Mouse (Mus musculus) CD8-positive naive resting alpha-beta T cell, adult 2 months (primary cell): ENCODE data around the gene Adgrv1.
"Not testable (repeated sequence)": the region's sequence is repeated elsewhere in the genome, so short reads cannot be mapped to it uniquely, and the experiment has no call there.

Experiments used
- DNase-seq, 2 experiments: peaks; one replicate each; pipeline ENCODE4 v3.0.0; 2022; ENCODE audit warnings: low read depth in 2 of 2, low spot score in 2 of 2

The Adgrv1 gene

DNA sequence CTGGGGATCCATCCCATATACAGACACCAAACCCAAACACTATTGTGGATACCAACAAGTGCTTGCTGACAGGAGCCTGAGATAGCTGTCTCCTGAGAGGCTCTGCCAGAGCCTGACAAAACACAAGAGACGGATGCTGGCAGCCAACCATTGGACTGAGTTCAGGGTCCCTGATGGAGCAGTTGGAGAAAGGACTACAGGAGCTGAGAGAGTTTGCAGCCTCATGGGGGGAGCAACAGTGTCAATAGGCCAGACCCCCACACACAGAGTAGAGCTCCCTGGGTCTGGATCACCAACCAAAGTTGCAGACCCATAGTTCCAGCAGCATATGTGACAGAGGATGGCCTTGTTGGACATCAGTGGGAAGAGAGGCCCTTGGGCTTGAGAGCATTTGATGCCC is 5.1 kb downstream of the Adgrv1 start:
- not testable (repeated sequence) for DNase-seq

DNA sequence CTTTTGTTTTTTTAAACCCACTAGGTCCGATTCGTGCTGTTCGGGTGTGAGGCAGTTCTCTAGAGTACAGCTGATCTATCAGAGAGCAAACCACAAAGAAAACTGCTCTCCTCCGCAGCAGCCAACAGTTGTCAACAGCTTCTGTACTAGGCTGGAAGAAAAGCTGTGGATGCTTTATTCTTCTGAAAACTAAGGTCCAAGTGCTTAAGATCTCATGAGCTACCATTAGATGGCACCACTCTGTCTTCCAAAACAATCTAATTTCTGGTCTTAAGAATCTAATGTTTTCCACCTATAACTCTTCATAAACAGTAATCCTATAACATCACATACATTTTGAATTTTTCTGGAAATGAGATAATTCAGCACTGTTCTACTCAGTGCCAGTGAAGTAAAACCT is 22.6 kb downstream of the Adgrv1 start:
- DNase-seq: no peak

DNA sequence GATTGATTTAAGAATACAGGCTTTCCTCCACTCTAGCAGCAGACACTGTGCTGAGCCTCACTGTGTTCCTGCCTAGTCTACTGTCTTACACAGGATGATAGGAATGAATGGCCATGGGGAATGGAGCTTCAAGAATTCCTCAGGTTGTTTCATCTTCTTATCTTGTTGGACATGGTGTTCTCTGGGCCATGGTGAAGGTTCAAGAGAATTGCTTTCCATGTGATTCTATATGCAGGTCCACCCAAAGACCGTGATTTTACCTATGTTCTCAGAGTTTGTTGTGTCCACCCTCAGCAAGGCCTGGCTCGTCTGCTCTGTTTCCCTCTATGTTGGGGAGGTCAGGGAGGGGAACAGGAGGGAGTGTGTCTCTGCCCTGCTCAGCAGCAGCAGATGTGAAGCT is 26.0 kb downstream of the Adgrv1 start:
- DNase-seq: no peak

DNA sequence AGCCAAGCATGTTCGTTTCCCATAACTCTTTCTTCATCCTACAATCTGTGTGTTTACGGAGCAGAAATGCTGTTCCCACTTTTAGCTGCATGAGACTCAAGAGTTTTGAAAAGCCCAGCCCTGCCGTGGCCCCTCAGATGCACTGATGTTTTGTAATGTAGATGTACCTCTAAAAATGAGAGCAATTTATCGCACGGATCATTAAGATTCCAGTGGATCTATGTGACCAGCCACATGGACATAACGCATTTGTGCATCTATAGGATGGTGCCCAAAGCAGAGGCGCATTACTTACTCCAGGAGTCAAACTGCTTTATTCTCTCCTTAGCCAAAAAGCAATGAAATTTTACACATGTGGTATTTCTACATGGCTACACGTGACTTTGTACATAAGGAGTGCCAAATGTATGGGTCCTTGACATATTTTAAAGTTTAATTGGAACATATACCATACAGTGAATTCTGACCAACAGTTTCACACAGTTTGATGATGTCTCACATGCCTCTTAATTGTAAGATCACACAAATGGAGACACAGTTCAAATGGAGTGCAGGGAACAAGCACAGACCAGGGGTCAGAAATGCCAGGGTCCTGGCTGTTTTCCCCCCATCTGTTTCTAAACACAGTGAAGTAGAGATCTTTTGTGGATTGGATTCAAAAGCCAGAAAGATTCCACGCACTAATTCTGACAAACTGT is 35.9 kb downstream of the Adgrv1 start:
- DNase-seq: no peak

DNA sequence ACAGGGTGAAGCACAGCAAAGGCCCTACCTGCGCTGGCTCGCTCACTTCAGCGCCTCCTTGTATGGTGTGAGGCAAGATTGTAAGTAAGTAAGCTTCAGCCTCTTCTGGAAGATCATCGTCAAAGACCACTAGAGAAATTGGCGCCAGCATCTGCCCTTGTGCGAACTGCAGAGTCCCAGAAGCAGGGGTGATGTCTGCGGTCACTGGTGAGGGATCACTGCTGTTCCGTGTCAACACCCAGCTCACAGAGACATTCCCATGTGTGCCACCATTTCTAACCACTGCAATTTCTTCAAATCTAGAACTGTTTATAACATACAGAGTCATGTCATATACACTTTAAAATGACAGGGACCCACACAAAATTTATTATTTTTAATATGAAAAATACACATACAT is 54.3 kb downstream of the Adgrv1 start:
- DNase-seq: no peak

DNA sequence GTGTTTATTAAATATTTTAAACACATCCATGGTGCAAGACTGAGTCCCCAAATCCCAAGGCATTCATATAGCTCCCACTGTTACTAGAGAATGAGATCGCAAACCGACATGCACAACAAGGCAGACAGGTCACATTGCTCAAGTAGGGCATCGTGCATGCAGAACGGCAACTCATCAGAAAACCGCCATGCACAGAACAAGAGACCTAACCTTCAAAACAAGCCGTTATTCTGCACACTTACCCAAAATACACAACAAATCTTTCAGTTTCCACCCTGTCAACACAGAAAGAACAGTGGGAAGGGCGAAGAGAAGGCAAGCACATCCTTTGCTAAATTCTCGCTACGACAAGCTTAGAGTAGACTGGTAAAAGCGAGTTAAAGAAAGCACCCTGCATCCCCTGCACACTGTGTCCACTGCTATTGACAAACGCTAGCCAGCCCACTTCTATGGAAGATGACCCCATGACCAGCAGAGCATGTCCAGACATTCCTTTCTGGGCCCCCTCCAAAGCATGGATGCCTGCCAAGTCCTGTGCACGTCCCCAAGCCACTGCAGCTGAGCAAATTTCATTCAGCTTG is 62.6 kb downstream of the Adgrv1 start:
- DNase-seq: no peak

DNA sequence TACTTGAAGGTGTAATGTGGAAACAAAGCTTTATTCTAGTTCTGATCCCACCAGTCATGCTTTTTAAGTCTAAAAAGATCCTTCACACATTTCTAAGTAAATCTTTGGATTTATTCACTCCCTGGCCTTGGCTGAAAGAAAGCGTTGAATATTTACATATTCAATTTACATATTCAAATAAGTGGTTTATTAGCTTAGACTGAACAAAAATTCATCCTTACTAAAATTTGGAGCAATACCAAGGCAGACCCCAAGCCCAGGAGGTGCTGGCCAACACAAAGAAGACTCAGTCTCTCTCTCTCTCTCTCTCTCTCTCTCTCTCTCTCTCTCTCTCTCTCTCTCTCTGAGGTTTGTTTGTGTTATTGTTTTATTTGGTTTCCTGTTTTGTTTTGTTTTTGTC is 82.9 kb downstream of the Adgrv1 start:
- no peak for DNase-seq

DNA sequence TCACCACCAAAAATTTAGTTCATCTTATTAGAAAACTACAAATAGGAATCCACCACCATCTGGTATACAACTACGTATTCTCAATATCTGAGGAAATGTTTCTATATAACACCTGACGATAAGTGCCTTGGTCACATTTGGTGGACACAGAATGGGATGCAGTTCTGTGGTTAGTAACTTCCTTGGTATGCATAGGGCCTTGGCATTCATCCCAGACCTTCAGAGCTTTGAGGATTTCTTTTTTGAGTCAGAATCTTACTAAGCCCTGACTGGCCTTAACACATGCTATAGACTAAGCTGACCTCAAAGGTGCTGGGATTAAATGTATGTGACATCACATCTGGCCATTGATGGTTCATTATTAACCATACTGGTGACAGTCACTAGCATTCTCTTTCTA is 98.0 kb downstream of the Adgrv1 start:
- no peak for DNase-seq

DNA sequence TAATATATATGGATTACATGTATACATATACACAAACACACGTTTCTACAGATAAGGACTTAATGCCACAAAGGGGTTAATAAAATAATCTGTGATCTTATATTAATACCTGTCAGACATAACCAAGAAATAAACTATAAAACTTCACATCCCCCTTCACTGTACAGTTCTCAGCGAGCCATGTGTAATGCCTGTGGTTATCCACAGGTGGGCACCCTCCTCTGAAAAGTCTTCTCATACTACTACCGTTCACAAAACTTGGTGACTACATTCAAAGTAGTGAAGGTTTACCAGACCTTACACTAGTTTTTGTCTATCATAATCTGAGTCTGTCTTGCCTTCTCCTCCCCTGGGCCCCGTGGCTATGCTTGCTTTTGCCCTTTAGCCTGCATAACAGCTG is 106.3 kb downstream of the Adgrv1 start:
- DNase-seq: no peak

DNA sequence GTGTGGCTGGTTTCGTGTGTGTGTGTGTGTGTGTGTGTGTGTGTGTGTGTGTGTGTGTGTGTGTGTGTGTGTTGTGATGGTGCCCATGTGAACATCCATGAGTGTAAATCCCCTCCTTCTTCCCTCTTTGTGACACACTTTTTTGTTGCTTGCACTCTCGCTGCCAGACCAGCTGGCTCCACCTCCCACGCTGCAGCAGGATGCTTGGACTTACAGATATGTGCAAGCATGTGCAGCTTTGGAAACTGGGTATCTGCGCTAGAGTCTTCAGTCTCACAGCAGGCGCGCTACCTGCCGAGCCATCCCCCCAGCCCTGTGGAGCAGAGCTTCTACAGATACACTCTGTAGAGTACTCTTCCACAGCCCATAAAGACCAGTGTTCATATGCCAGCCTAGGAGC is 122.8 kb downstream of the Adgrv1 start:
- DNase-seq: no peak

DNA sequence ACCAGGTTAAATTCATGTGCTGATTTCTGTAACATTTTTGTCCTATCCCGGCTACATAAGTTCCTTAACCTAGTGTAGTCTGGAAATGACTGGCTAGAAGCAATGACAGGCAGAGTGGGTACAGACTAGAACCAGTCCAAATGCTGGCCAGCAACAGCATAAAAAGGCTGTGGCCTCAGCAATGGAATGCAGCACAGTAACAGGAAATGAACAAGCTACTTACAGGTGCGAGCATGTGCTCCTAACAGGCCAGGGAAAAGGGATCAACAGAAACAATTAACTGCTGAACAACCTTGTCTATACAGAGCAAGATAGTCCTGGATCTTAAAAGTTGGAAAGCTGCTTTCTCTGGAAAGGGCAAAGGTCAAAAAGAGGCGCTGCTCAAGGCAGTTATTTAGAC is 135.9 kb downstream of the Adgrv1 start:
- DNase-seq: no peak

DNA sequence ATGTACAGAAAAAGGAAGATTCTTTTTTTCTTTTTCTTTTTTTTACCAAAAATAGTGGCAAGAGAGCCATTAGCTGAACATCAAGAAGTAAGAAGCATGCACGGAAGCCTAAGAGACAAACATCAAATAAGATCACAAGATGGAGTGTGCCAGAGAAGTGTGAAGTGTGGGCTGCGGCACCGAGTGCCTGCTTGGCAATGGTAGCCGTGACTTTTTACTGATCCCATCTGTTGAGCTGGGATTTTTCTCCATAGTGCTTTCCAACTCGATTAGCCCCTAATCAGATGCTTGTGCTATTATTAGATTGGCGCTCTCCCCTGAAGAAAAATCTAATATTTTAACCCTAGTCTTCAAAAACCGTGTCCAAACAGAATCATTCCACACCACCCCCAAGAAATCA is 141.0 kb downstream of the Adgrv1 start:
- DNase-seq: no peak

DNA sequence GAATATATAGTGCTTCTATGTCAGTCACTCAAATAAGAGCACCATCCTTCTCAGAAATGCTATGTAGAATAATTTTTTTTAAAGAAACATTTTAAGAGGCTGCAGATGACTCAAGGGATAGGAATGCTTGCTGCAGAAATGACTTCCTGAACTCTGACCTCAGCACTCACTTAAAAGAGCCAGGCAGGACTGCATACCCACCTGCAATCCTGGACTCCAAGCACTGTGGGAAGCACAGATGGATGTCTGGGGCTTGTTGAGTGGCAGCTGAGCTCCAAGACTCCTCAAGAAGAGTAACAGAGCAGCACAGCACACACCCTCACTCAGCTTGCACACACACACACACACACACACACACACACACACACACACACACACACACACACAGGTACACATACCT is 146.0 kb downstream of the Adgrv1 start:
- DNase-seq: no peak

DNA sequence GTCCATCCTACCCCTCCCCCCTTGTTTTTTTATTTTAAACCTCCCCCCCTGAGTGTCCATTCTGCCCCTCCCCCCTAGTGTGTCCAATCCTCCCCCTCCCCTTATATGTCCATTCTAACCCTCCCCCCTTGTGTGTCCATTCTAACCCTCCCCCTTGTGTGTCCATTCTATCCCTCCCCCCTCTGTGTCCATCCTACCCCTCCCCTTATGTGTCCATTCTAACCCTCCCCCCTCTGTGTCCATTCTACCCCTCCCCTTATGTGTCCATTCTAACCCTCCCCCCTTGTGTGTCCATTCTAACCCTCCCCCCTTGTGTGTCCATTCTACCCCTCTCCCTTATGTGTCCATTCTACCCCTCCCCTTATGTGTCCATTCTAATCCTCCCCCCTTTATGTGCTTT is 159.2 kb downstream of the Adgrv1 start:
- no peak for DNase-seq

DNA sequence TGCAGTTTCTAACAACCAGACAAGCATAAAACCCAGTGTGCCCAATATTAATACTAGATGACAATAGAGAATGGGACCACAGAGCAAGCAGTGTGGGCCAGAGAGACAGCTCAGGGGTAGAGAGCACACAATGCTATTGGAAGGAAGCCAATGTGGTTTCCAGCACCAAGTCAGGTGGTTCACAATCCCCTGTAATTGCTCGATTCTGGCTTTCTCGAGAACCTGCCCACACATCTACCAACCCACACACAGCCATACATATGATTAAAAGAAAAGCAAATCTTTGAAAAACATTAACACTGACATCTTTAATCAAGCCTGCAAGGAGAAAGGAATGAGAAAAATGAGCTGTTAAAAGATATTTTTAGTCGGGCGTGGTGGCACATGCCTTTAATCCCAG is 166.3 kb downstream of the Adgrv1 start:
- DNase-seq: no peak

DNA sequence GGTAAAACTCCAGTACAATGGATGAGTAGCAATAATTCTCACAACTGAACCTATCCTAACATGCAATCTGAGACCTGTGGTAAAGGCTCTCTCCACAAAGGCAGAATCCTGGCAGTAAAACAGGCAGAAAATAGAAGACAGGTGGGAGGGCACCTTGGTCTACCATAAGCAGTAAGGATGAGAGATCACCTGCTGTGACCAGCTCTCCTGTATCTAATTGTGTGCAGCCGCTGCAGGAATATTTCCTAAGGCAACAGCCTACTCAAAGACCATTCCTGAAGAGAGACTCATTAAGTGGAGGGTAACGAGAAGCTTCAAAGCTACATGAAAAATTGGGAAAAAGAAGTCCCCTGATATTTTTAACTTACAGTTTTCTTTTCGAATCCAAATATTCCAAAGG is 167.2 kb downstream of the Adgrv1 start:
- no peak for DNase-seq

DNA sequence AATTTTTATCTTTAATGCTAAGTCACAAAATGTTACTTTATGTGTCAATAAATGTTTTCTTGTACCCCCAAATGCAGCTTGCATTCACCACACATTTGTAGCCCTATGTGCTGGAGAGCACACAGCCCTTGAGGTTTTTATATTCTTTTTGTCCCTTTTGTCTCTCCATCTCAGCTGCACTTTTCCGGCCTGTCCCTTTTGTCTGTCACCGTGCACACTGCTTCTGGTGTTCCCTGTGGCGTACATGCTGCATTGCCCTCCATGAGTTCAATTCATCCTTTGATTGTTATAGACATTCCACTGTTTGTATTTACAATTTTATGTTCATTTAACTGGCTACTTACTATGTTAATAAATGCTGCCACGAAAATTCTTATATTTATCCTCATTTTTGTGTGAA is 183.3 kb downstream of the Adgrv1 start:
- no peak for DNase-seq

DNA sequence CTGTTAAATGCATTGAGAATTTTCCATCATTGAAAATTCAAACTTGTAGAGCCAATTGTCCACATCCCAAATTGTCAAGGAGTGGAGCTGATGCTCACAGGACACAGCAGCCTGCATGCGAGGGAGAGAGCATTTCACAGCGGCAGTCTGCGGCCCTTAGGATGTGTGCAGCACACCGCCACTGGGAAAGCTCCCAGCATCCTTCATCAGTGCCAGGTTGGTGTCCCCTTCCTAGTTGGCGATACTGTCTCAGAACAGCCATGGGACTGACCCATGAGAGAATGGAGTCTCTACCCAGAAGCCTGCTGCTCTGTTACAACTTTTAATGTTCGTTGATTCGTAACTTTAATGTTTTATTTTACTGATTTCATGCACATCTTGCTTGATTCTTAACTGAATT is 183.8 kb downstream of the Adgrv1 start:
- no peak for DNase-seq

DNA sequence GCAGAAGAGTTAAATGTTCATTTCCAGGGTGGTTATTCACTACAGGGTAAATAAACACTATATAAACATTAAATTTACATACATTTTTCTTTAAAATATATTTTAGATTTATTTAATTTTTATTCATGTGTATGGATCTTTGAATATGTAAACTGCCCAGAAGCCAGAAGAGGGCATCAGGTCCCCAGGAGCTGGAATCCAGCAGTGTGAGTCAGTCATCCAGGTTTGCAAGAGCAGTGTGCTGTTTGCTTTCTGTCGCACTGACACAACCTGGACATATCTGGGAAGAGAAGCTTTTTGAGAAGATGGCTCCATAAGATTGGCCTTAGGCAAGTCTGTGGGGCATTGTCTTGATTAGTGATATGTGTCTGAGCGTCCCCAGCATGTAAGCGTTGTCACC is 191.5 kb downstream of the Adgrv1 start:
- DNase-seq: no peak

DNA sequence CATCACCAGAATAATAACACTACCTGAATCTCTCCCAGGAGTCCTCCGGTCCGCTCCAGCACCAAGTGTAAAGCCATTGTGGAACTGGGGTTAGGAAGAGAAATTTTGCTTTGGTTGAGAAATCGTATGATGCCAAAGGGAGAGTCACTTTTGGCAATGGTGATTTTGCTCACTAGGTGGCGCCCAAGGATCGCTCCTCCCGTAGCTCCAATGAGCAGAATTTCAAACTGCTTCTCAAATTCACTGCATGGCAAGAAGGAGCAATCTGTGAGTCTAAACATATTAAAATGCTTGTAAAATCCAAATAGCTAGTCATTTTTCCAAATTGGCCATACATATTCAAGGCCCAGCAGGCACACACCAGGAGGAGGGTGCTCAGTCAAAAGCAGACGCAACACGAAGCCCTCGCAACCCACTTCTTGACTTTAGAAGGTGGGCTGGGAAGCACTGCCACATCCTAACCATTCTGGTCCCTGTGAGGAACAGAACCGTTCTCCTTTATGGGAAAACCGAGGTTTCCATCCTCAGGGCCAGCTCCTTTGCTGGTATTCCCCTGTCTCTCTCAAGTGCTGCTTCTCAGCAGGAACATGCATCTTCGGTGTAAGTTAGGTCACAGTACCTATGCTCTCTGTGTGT is 193.4 kb downstream of the Adgrv1 start:
- peak; percentile 32 to 51 for DNase-seq

DNA sequence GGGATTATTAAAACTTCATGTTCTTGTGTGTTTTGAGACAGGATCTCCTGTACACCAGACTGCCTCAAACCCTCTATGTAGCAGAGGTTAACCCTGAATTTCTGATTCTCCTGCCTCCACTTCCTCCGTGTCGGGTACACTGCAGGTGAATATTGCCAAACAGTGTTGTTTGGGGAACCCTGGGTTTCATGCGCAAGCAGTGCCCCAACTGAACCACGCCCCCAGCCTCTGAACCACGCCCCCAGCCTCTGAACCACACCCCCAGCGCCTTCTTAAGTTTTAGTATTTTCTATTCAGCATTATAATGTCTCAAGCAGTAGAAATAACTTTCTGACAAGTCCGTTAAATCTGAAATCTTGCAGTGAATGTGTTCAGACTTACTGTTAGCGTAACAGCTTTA is 195.9 kb downstream of the Adgrv1 start:
- no peak for DNase-seq

DNA sequence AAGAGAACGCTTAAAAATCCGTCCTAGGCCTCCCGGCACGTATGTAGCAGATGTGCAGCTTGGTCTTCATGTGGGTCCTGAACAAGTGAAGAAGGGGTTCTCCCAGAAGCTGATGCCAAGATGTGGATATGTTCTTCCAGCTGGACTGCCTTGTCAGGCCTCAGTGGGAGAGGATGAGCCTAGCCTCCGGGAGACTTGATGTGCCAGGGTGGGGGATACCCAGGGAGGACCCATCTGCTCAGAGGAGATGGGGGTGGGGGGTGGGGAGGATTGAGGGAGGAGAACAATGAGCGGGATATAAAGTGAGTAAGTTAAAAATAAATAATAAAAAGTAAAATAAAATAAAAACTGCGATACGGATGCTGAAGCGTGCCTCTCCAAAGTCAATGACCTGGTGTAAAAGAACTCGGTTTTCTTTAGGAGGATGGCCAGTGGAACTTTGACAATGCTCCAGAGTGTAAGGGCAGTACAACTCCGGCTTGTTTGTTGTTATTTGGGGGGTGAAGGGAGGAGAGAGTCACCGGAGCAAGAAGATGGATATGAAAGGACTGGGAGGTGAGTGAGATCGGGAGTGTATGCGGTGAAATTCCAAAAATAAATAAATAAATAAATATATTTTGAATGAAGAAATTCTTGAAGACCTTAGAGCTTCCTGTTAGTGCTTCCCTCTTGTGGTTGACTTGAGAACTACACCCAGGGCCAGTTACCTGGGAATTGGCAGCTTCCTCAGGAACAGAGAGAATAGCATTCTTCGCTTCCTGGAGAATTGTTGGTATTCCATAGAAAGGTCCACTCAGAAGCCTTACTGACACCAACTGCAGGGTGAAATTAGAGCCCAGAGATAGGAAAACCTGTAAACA is 205.8 kb downstream of the Adgrv1 start:
- peak in 1 of 2 experiments; percentile 28 for DNase-seq
